Comparison of ENCODE assay signal across 17 mouse cellular contexts in genomic region chr5:146442767-146443166, GRCm38 (mm10). TPM values are rescaled to one million over a fixed set of nuclear protein-coding genes. Genes with fewer than 3 reads are reported as not detected.
"Had no signal": no experiment of that assay in that cellular context is flagged by ENCODE, and none has a peak within 500 bp of the region (broad histone marks: within the 10 kb centered on the region; RNA-seq: fewer than 3 reads in every experiment).

No protein-coding gene starts in this region.

- H3K4me1 ChIP-seq: limb, embryonic 15.5 days; lung, embryonic 15.5 days; neural tube, embryonic 12.5 days had no signal

- H3K36me3 ChIP-seq: lung, embryonic 15.5 days had no signal

- H3K4me3 ChIP-seq: limb, embryonic 15.5 days; lung, embryonic 15.5 days; neural tube, embryonic 12.5 days had no signal

- H3K27ac ChIP-seq: limb, embryonic 15.5 days; lung, embryonic 15.5 days; macrophage; neural tube, embryonic 12.5 days; stomach, postnatal 0 days had no signal

- H3K27me3 ChIP-seq: limb, embryonic 15.5 days; lung, embryonic 15.5 days; neural tube, embryonic 12.5 days had no signal

- H3K9me3 ChIP-seq: limb, embryonic 15.5 days; lung, embryonic 15.5 days had no signal

- DNase-seq: kidney, adult 8-10 months; kidney, postnatal 25 days; layer of hippocampus, adult 9-11 months; layer of hippocampus, postnatal 36 days; lung, postnatal 14 days; midbrain, embryonic 14.5 days; right cerebral cortex, postnatal 25 days; thymus, postnatal 4 days had no signal

- H3K9ac ChIP-seq: limb, embryonic 15.5 days; lung, embryonic 15.5 days; neural tube, embryonic 12.5 days had no signal

- ATAC-seq: intestine, postnatal 0 days had no signal

- H3K4me2 ChIP-seq: limb, embryonic 15.5 days; lung, embryonic 15.5 days; neural tube, embryonic 12.5 days had no signal

RNA-seq across cellular contexts. Expression of gene Gm6408, which starts 39.0 kb away (rescaled TPM):
- polyA plus RNA-seq: intestine, postnatal 0 days; kidney, embryonic 16.5 days; limb, embryonic 11.5 days; limb, embryonic 15.5 days; liver, embryonic 16.5 days; lung, embryonic 15.5 days; macrophage; midbrain, embryonic 14.5 days; neural tube, embryonic 12.5 days; stomach, postnatal 0 days had no signal

RNA-seq across cellular contexts. Expression of gene Gm6370, which starts 48.4 kb away (rescaled TPM):
- polyA plus RNA-seq: intestine, postnatal 0 days; kidney, embryonic 16.5 days; limb, embryonic 11.5 days; limb, embryonic 15.5 days; liver, embryonic 16.5 days; lung, embryonic 15.5 days; macrophage; midbrain, embryonic 14.5 days; neural tube, embryonic 12.5 days; stomach, postnatal 0 days had no signal

RNA-seq across cellular contexts. Expression of gene Wasf3, which starts 58.0 kb away (rescaled TPM):
- polyA plus RNA-seq: macrophage had no signal

RNA-seq across cellular contexts. Expression of gene 4930449I24Rik, which starts 59.4 kb away (rescaled TPM):
- polyA plus RNA-seq: intestine, postnatal 0 days; kidney, embryonic 16.5 days; limb, embryonic 11.5 days; limb, embryonic 15.5 days; liver, embryonic 16.5 days; lung, embryonic 15.5 days; macrophage; midbrain, embryonic 14.5 days; neural tube, embryonic 12.5 days; stomach, postnatal 0 days had no signal
